Mouse (Mus musculus) retina, postnatal 1 day (tissue): ENCODE data around the gene Ksr1.
A peak's percentile ranks its signal among the peaks of the same experiment; 100 is the strongest.

ENCODE experiments used
- DNase-seq: peaks from one replicate; pipeline ENCODE4 v3.0.0-alpha.2; 2012

Gene Ksr1

GRCm38 (mm10) chr11:78976731-78977510 lies 169.3 kb downstream of the Ksr1 start:
- DNase-seq = no peak

GRCm38 (mm10) chr11:78973381-78974150 lies 172.6 kb downstream of the Ksr1 start:
- peak; percentile 56 for DNase-seq

- no peak for DNase-seq
These were observed 173.3 kb downstream of the Ksr1 start for GRCm38 (mm10) chr11:78972811-78973351.

- no peak for DNase-seq
These were observed 173.9 kb downstream of the Ksr1 start for GRCm38 (mm10) chr11:78972328-78972727.

GRCm38 (mm10) chr11:78971746-78972145 lies 174.5 kb downstream of the Ksr1 start:
- no peak for DNase-seq

DNA sequence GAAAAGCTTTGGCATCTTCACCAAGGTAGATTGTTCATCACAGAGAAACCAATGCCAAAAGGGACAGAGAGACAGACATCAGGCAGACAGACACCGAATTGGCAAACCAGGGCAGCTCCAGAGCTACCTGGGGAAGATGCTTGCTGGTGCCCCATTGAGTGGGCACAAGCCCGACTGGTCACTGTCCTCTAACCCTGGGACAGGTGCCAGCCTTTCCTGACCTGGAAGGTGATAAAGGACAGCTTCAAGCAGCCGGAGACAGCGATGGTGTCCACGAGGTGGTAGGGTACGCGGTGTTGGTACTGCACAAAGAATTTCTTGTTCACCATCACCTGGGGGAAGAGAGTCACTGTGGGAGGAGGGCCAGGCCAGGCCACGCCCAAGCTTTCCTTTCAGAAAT lies 175.1 kb downstream of the Ksr1 start:
- no peak for DNase-seq

- no peak for DNase-seq
These were observed 178.1 kb downstream of the Ksr1 start for GRCm38 (mm10) chr11:78968121-78968520.

DNA sequence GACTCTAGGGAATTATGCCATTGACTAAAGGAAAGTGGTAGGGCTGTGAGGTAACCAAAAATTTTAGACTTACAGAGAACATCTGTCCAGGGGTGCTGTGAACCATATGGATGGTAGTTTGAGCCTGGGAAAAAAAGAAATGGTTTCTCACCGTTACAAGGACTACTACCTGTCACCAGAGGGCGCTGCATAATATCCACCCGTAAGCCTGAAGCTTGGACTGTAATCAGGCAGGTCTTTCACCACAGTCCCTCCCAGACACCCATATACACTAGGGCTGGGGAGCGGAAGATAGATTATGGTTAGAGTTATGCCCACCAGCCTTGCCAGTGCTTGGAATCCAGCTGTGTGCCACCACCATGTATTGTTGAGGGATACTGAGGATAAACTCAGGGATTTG lies 178.8 kb downstream of the Ksr1 start:
- peak; percentile 73 for DNase-seq
